Mouse (Mus musculus): Measurements from ENCODE around the gene Prkar2b.

DNA sequence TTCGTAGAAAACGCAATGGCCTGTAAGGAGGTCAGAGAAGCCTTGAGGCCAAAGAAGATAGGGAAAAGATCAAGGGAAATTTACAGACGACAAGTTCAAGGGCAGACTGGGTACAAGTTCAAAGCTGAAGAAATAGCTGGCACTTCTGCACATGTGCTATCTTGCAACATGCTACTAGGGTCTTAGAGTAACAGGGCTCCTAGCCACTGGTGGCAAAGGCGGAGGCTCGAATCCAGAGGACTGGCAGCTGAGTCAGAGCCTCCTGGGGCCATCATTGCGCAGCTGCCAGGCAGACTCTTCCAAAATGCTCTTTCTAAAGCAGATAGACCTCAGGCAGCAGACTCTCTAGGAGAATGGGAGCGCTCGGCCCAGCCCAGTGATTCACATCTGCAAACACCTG, 48.1 kb upstream of the Prkar2b start:
- TF ChIP-seq CTCF (IDR thresholded peaks at IDR 0.05; ENCODE audit: low read depth, low read length): no peak
- no peak for TF ChIP-seq EP300 (IDR thresholded peaks at IDR 0.05; ENCODE audit: insufficient read depth, low read depth, low read length)
- TF ChIP-seq POLR2A (IDR thresholded peaks at IDR 0.05; ENCODE audit: insufficient read depth, low read length): no peak

Measured in ES-Bruce4 (cell line).